Mouse (Mus musculus) gastrocnemius, adult 8-10 months (tissue): ENCODE results near the gene Ntrk3. TPM values are rescaled to one million over a fixed set of nuclear protein-coding genes. Genes with fewer than 3 reads are reported as not detected.

Experiments used
- DNase-seq, 2 experiments: peaks; one replicate each; pipeline ENCODE4 v3.0.0; 2022; ENCODE audit warnings: low spot score in 2 of 2
- total RNA-seq, 4 experiments: library from RNA; stranded (reverse); gene quantifications; 2 replicates each; pipeline ENCODE4 v1.2.4; 2022

The Ntrk3 gene
- total RNA-seq, result 1 to 10 TPM in 1 of 4 experiments, under 1 TPM in 3; 0.46 to 1.3 (median 0.93) TPM

GRCm38 (mm10) chr7:78737614-78738210 is at the start of gene Ntrk3:
Gene Ntrk3, minus strand, starts transcription at chr7:78738012.
- no peak for DNase-seq

- DNase-seq, result no peak
Measured at GRCm38 (mm10) chr7:78785906-78786305, 48.1 kb upstream of the Ntrk3 start.

- DNase-seq, result peak; percentile 74 to 79
Measured at GRCm38 (mm10) chr7:78782639-78783581, 45.1 kb upstream of the Ntrk3 start, which contains the start of the genes Mrps11 and Mrpl46. Gene Mrps11, plus strand, starts transcription at chr7:78783119. Gene Mrpl46, minus strand, starts transcription at chr7:78783531.

- DNase-seq, result no peak
Measured at GRCm38 (mm10) chr7:78778741-78779140, 40.9 kb upstream of the Ntrk3 start.

GRCm38 (mm10) chr7:78770936-78771335 is 33.1 kb upstream of the Ntrk3 start:
- no peak for DNase-seq

GRCm38 (mm10) chr7:78769075-78769652 is 31.4 kb upstream of the Ntrk3 start:
- no peak for DNase-seq

- no peak for DNase-seq
Measured at GRCm38 (mm10) chr7:78767929-78768531, 30.2 kb upstream of the Ntrk3 start.

GRCm38 (mm10) chr7:78766019-78766683 is 28.3 kb upstream of the Ntrk3 start:
- DNase-seq, result peak; percentile 26 to 41

GRCm38 (mm10) chr7:78765215-78765631 is 27.4 kb upstream of the Ntrk3 start:
- DNase-seq, result no peak

GRCm38 (mm10) chr7:78763801-78764200 is 26.0 kb upstream of the Ntrk3 start:
- DNase-seq, result no peak

GRCm38 (mm10) chr7:78754458-78755000 is 16.7 kb upstream of the Ntrk3 start:
- DNase-seq, result no peak

- no peak for DNase-seq
Measured at GRCm38 (mm10) chr7:78753752-78754457, 16.1 kb upstream of the Ntrk3 start.

- DNase-seq, result no peak
Measured at GRCm38 (mm10) chr7:78752961-78753360, 15.1 kb upstream of the Ntrk3 start.

GRCm38 (mm10) chr7:78743731-78744385 is 6.0 kb upstream of the Ntrk3 start:
- DNase-seq, result no peak

GRCm38 (mm10) chr7:78739351-78740000 is 1.7 kb upstream of the Ntrk3 start:
- DNase-seq, result no peak

GRCm38 (mm10) chr7:78737196-78737595 is 616 bp downstream of the Ntrk3 start:
- no peak for DNase-seq

GRCm38 (mm10) chr7:78731391-78731790 is 6.4 kb downstream of the Ntrk3 start:
- DNase-seq, result no peak

- DNase-seq, result no peak
Measured at GRCm38 (mm10) chr7:78724591-78724990, 13.2 kb downstream of the Ntrk3 start.

GRCm38 (mm10) chr7:78722051-78722450 is 15.8 kb downstream of the Ntrk3 start:
- DNase-seq, result no peak
